Mouse (Mus musculus): ENCODE results near the gene Gusb.

Gene Gusb

DNA sequence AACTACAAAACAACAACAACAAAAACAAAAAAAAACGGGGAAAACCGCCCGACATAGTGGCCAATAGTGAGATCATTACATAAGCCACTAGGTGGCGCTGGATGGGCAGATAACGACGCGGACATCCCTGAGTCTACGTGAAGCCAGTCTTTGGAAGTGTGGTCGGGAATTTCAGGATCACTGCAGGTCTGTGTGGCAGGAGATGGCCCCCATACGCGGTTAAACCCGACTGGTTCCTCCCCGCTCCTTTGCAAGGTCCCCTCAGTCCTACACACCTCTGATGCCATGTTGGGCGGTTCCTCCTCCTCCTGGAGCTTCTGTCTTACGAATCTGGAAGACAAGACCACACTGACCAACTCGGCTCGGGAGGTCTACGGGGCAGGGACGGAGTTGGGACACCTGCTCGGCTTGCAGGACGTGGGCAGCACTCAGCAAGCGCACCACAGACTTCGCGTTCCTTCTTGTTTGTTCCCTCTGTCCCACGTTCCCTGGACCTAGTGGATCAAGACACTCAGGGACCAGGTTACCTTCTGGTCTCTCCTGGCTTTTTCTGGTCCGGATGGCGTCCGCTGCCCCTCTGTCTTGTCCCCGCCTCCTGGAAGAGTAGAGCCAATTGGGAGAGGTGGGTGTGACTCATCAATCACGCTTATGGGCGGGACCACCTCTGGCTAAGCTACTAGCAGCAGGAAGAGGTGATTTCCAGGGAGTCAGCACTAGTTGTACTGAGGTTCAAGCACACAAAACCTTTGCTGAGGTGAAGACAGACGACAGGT, 21.1 kb upstream of the Gusb start:
- DNase-seq (ENCODE audit: low read depth, low spot score): peak; percentile 80

- DNase-seq (ENCODE audit: low read depth, low spot score): no peak
Measured at GRCm38 (mm10) chr5:130023067-130023766, 20.4 kb upstream of the Gusb start.

DNA sequence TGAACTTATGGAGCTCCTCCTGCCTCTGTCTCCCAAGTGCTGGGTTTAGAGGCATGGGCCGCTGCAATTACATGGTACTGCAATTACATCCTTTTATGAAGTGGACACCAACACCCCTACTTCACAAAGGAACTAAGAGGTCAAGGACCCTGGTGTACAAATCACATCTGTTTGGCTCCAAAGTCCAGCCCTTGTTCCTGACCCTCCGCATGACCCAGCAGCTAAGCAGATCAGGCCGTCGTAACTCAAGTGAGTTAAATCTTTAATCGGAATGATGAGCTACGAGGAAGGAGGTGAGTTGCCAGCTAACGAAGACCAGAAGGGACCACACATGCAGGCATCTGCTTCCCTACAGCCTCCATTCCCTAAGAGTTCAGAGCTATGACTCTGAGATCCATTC, 19.5 kb upstream of the Gusb start:
- no peak for DNase-seq (ENCODE audit: low read depth, low spot score)

- DNase-seq (ENCODE audit: low read depth, low spot score): no peak
Measured at GRCm38 (mm10) chr5:130021361-130021966, 18.6 kb upstream of the Gusb start.

- DNase-seq (ENCODE audit: low read depth, low spot score): no peak
Measured at GRCm38 (mm10) chr5:130019461-130019860, 16.6 kb upstream of the Gusb start.

DNA sequence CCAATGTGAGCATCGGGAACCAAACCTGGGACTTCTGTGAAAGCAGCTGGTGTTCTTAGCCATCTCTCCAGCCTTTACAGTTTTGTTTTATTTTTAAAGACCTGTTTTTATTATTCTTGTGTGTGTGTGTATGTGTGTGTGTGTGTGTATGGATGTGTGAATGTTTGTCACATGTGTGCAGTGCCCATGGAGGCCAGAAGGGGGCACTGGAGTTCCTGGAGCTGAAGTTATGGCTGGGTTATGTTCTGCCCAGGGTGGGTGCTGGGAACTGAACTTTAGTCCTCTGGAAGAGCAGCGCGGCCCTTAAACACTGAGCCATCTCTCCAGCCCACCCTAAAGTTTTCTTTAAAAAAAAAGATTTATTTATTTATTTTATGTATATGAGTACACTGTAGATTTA, 12.3 kb upstream of the Gusb start:
- no peak for DNase-seq (ENCODE audit: low read depth, low spot score)

DNA sequence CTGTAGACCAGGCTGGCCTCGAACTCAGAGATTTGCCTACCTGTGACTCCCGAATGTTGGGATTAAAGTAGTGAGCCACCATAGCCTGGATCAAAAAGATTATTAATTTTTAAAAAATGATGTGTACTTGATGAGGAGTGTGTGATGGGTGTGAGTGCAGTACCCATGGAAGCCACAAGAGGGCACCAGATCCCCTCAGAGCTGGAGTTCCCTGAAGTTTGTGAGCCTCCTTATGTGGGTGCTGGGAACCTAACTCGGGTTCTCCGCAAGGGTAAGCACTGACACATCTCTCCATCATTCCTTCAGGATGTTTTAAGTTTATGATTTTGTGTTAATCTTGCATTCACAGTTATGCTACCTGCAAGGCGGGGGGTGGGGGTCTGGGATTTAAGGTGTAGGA, 8.1 kb upstream of the Gusb start:
- DNase-seq (ENCODE audit: low read depth, low spot score): no peak

- no peak for DNase-seq (ENCODE audit: low read depth, low spot score)
Measured at GRCm38 (mm10) chr5:130009784-130010183, 6.9 kb upstream of the Gusb start.

DNA sequence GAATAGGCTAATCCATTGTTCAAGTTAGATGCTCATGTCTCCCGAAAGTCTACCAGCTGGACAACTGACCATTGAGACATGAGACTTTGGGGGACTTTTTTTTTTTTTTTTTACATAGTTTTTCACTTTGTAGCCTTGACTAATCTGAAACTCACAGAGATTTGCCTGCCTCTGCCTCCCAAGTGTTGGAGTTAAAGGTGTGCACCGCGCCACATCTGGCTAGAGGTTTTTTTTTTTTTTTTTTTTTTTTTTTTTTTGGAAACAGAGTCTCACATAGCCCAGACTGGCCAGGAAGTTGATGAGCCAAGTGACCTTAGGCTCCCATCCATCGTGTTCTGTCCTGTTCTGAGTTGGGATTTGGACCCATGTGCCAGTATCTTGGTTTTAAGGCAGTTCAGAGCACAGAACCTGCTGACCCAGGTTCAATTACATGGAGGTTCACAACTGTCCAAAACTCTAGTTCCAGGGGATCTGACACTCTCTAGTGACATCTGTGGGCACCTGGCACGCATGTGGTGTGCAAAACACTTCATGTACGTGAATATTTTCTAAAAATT, 5.3 kb upstream of the Gusb start:
- DNase-seq (ENCODE audit: low read depth, low spot score): no peak

DNA sequence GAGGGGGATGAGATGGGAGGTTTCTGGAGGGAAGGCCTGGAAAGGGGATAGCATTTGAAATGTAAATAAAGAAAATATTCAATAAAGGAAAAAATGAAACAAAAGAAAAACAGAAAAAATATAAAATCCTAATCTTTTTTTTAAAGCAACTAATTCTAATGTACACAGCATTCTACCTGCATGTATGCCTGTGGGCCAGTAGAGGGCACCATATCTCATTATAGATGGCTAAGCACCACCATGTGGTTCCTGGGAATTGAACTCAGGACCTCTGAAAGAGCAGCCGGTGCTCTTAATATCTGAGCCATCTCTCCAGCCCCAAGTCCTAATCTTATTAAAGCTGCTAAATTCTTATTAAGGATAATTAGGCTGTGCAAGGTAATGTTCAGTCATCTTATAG, 4.5 kb upstream of the Gusb start:
- no peak for DNase-seq (ENCODE audit: low read depth, low spot score)

DNA sequence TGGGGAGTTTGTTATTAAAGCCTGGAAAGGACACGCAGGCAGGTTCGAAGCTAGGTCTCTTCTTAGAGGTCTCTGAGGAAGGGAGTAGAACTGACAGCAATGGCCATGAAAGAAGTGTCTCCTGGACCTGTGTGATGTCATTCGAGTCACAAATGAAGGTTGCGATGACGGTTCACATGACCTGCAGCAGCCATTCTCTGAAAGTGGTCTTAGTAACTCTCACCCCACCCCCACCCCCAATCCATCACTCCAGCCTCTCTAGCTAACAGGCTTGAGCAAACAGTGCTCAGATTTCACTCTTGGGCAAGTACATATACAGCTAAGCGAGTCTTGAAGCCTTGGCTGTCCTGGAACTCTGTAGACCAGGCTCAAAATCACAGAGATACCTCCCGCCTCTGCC, 380 bp upstream of the Gusb start:
- no peak for DNase-seq (ENCODE audit: low read depth, low spot score)

DNA sequence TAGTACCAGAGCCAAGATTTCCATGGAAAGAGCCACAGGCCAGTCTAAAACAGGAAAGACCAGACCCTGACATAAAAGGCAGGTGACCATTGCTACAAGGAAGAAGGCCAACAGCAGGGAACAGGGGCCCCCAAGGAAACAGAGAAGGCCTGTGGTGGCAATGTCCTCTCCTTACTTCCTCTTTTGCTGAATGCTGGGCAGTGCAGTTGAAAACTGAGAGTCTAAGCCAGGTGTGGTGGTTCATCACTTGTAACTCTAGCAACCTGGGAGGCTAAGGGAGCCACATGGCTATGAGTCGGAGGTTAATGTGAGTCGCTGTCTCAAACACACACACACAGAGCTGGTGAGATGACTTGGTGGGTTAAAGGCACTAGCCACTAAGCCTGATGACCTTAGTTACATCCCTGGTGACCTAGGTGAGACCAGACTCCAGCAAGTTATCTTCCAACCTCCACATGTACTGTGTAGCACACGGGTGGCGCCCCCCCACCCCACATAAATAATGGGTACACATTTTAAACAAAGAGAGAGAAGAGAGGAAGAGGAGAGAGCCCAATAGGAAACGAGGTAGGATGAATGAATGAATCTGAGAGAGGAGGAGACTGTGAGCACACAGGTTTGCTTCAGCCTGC, 1.4 kb downstream of the Gusb start:
- no peak for DNase-seq (ENCODE audit: low read depth, low spot score)

DNA sequence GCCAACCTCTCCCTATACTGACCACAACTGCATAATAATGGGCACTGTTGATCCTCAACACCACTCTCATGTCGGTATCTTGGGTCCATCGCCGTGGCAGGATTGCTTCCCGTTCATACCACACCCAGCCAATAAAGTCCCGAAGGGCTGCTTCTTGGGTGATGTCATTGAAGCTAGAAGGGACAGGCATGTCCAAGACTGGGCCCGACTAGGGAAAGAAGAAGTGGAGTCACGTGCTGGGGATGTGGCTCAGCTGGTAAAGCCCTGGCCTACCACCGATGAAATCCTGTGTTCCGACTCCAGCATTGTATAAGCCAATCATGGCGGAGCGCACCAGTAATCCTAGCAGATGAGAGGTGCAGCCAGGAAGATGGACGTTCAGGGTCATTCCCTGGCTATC, 2.1 kb downstream of the Gusb start:
- no peak for DNase-seq (ENCODE audit: low read depth, low spot score)

DNA sequence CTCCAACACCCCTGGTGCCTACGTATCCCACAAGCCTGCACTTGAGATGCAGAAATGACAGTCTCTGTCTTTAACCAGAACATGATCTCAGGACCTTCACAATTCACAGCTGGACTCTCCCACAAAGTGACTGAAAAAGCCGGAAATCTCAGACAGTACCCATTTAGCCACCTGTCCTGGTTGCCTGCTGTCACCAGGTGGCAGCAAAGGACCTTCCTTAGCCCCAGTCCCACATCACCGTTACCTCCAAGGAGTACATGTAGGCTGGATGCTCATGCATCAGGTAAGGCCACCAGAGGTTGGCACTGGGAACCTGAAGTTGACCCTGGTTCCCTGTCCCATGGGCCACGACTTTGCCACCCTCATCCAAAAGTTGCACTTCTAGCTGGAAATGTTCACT, 3.8 kb downstream of the Gusb start:
- DNase-seq (ENCODE audit: low read depth, low spot score): peak; percentile 57

DNA sequence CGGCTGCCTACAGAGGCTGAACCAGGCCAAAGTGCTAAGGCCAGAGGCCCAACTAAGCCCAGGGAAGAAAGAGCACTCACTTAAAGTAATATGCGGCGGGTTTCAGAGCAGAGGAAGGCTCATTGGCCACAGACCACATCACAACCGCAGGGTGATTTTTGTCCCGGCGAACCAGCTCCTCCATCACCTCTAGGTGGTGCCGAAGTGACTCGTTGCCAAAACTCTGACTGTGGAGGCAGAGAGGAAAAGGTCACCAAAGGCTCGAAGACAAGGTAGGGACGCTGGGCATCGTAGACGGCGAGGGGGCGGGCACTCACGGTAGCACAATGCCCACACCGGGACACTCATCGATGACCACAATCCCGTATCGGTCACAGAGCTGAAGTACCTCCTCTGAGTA, 5.1 kb downstream of the Gusb start:
- no peak for DNase-seq (ENCODE audit: low read depth, low spot score)

- no peak for DNase-seq (ENCODE audit: low read depth, low spot score)
Measured at GRCm38 (mm10) chr5:129994989-129995388, 7.9 kb downstream of the Gusb start.

DNA sequence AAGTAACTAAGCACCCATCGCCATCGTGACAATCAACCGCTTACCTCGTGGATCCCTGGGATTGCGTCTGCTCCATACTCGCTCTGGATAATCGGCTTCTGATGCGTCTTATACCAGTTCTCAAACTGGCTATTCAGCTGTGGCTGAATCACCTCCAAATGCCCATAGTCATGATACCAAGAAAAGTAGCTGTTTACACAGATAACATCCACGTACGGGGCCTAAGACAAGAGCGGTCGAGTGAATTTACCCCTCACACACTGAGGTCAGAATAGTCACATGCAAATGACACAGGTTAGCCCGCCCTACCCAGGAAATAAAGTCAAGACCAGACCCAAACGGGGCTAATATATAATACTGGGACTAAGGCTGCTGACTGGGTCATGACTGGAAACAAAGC, 9.5 kb downstream of the Gusb start:
- no peak for DNase-seq (ENCODE audit: low read depth, low spot score)

DNA sequence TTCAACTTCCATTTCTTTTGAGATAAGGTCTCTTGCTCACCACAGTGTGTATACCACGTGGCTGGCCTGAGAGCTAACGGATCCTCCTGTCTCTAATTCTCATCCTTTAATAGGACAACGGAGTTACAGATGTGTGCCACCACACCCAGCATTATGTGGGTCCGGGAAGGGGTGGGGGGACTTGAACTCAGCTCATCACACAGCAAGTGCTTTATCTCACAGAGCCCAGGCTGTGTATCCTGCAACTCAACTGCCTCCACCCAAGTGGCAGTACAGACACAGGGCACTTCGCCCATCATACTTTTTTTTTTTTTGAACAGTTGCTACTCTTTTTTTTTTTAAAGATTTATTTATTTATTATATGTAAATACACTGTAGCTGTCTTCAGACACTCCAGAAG, 11.0 kb downstream of the Gusb start:
- DNase-seq (ENCODE audit: low read depth, low spot score): no peak

- DNase-seq (ENCODE audit: low read depth, low spot score): no peak
Measured at GRCm38 (mm10) chr5:129989376-129989775, 13.5 kb downstream of the Gusb start.

GRCm38 (mm10) chr5:129980216-129980615, 22.6 kb downstream of the Gusb start:
- DNase-seq (ENCODE audit: low read depth, low spot score): no peak

- DNase-seq (ENCODE audit: low read depth, low spot score): no peak
Measured at GRCm38 (mm10) chr5:129978608-129979007, 24.2 kb downstream of the Gusb start.

- no peak for DNase-seq (ENCODE audit: low read depth, low spot score)
Measured at GRCm38 (mm10) chr5:129977768-129978167, 25.1 kb downstream of the Gusb start.

Data from embryo, embryonic 11.5 days (tissue).